Mouse (Mus musculus) MEL (cell line): ENCODE measurements at regions not wholly inside any gene's neighbourhood (a gene's known extent, or its start where the extent isn't known, plus 50 kb on each side); places are given as distances from the start of the nearest gene placed in this dataset.

Experiments
- DNase-seq: peaks from one replicate; pipeline ENCODE4 v3.0.0; 2011; ENCODE audit warnings: low read depth, low spot score
- H3K27ac ChIP-seq: 2 replicates; pipeline ENCODE4 v1.5.1; 2012; ENCODE audit warnings: low read depth, mild to moderate bottlenecking, control low read depth, low read length, moderate library complexity; ENCODE audit not compliant: control insufficient read depth
- H3K27me3 ChIP-seq, 2 experiments: fragments of 150-350 bp in 1 of 2; sonication (generic) in 1 of 2; 2 replicates each; pipeline ENCODE4 v1.6.1; 2012; ENCODE audit warnings: low read length in 2 of 2, mild to moderate bottlenecking in 2 of 2, improper control_type of control experiment in 1 of 2, moderate library complexity in 1 of 2; ENCODE audit not compliant: insufficient read depth in 2 of 2, control insufficient read depth in 1 of 2
- H3K36me3 ChIP-seq, 2 experiments: 2 replicates each; pipeline ENCODE4 v1.6.1; 2012 to 2014; ENCODE audit warnings: low read length in 2 of 2, improper control_type of control experiment in 1 of 2, inconsistent platforms in 1 of 2, mild to moderate bottlenecking in 1 of 2; ENCODE audit not compliant: insufficient read depth in 2 of 2, control insufficient read depth in 1 of 2
- H3K4me1 ChIP-seq, 2 experiments: fragments of 150-350 bp in 1 of 2; sonication (generic) in 1 of 2; 2 replicates each; pipeline ENCODE4 v1.6.1; 2012; ENCODE audit warnings: low read length in 2 of 2, improper control_type of control experiment in 1 of 2, mild to moderate bottlenecking in 1 of 2; ENCODE audit not compliant: insufficient read depth in 2 of 2, control insufficient read depth in 1 of 2
- H3K4me3 ChIP-seq, 2 experiments: fragments of 150-350 bp in 1 of 2; sonication (generic) in 1 of 2; 2 replicates each; pipeline ENCODE4 v1.5.1; 2012; ENCODE audit warnings: low read depth in 2 of 2, low read length in 2 of 2, mild to moderate bottlenecking in 2 of 2, moderate library complexity in 2 of 2, control low read depth in 1 of 2, improper control_type of control experiment in 1 of 2; ENCODE audit not compliant: control insufficient read depth in 1 of 2, insufficient read depth in 1 of 2
- H3K79me2 ChIP-seq: 2 replicates; pipeline ENCODE4 v1.6.1; 2012; ENCODE audit warnings: mild to moderate bottlenecking, low read length, moderate library complexity; ENCODE audit not compliant: control insufficient read depth, poor library complexity, insufficient read depth
- H3K9ac ChIP-seq: 2 replicates; pipeline ENCODE4 v1.6.1; 2012; ENCODE audit warnings: low read depth, mild to moderate bottlenecking, control low read depth, low read length, moderate library complexity; ENCODE audit not compliant: control insufficient read depth, poor library complexity, severe bottlenecking
- H3K9me3 ChIP-seq: fragments of 150-350 bp; sonication (generic); replicated peaks from 2 replicates; pipeline ENCODE4 v1.6.1; 2012; ENCODE audit warnings: mild to moderate bottlenecking, low read length, improper control_type of control experiment, moderate library complexity; ENCODE audit not compliant: insufficient read depth
- CHD1 ChIP-seq: IDR thresholded peaks from 2 replicates; pipeline ENCODE4 v1.6.1; 2012; ENCODE audit warnings: low read depth, mild to moderate bottlenecking, inconsistent platforms, low read length, improper control_type of control experiment
- CHD2 ChIP-seq: IDR thresholded peaks from 2 replicates; pipeline ENCODE4 v1.6.1; 2011; ENCODE audit warnings: low read length, improper control_type of control experiment
- CTCF ChIP-seq, 3 experiments: IDR thresholded peaks in 2 of 3; conservative IDR thresholded peaks in 1 of 3; 2 replicates each; pipeline ENCODE4 v1.5.1; 2011 to 2012; ENCODE audit warnings: low read length in 3 of 3, low read depth in 2 of 3, mild to moderate bottlenecking in 2 of 3, improper control_type of control experiment in 1 of 3, inconsistent platforms in 1 of 3, mixed read lengths in 1 of 3, moderate library complexity in 1 of 3; ENCODE audit not compliant: control insufficient read depth in 1 of 3, insufficient read depth in 1 of 3, poor library complexity in 1 of 3, severe bottlenecking in 1 of 3
- ELF1 ChIP-seq: IDR thresholded peaks from 2 replicates; pipeline ENCODE4 v1.6.1; 2014; ENCODE audit warnings: low read depth, mild to moderate bottlenecking, inconsistent platforms, low read length, improper control_type of control experiment, moderate library complexity
- GABPA ChIP-seq: IDR thresholded peaks from 2 replicates; pipeline ENCODE4 v1.6.1; 2012; ENCODE audit warnings: low read depth, mild to moderate bottlenecking, inconsistent platforms, low read length, improper control_type of control experiment, moderate library complexity
- MAX ChIP-seq: IDR thresholded peaks from 2 replicates; pipeline ENCODE4 v1.6.1; 2011; ENCODE audit warnings: low read length, improper control_type of control experiment
- MAZ ChIP-seq: IDR thresholded peaks from 2 replicates; pipeline ENCODE4 v1.6.1; 2012; ENCODE audit warnings: low read depth, mild to moderate bottlenecking, inconsistent platforms, low read length, improper control_type of control experiment
- MEF2A ChIP-seq: IDR thresholded peaks from 2 replicates; pipeline ENCODE4 v1.6.1; 2014; ENCODE audit warnings: low read depth, mild to moderate bottlenecking, inconsistent platforms, low read length, improper control_type of control experiment; ENCODE audit not compliant: poor library complexity, insufficient replicate concordance, severe bottlenecking; ENCODE audit errors: extremely low read depth
- MXI1 ChIP-seq: IDR thresholded peaks from 2 replicates; pipeline ENCODE4 v1.6.1; 2011; ENCODE audit warnings: mild to moderate bottlenecking, low read depth, low read length, improper control_type of control experiment
- MYC ChIP-seq: IDR thresholded peaks from 2 replicates; pipeline ENCODE4 v1.6.1; 2011; ENCODE audit warnings: low read depth, mild to moderate bottlenecking, low read length, improper control_type of control experiment, moderate library complexity
- NRF1 ChIP-seq: IDR thresholded peaks from 2 replicates; pipeline ENCODE4 v1.6.1; 2014; ENCODE audit warnings: low read depth, mild to moderate bottlenecking, inconsistent platforms, low read length, improper control_type of control experiment, moderate library complexity; ENCODE audit not compliant: poor library complexity, insufficient read depth, severe bottlenecking
- POLR2AphosphoS2 ChIP-seq: IDR thresholded peaks from 2 replicates; pipeline ENCODE4 v1.6.1; 2011; ENCODE audit warnings: low read length, improper control_type of control experiment
- SIN3A ChIP-seq: IDR thresholded peaks from 2 replicates; pipeline ENCODE4 v1.6.1; 2012; ENCODE audit warnings: low read length, improper control_type of control experiment, inconsistent platforms
- SMC3 ChIP-seq: IDR thresholded peaks from 2 replicates; pipeline ENCODE4 v1.6.1; 2011; ENCODE audit warnings: low read depth, low read length, improper control_type of control experiment
- TBP ChIP-seq: IDR thresholded peaks from 2 replicates; pipeline ENCODE4 v1.8.0; 2011; ENCODE audit warnings: low read depth, low read length, improper control_type of control experiment
- USF1 ChIP-seq: IDR thresholded peaks from 2 replicates; pipeline ENCODE4 v1.6.1; 2014; ENCODE audit warnings: low read depth, mild to moderate bottlenecking, inconsistent platforms, low read length, improper control_type of control experiment, moderate library complexity
- ZC3H11A ChIP-seq: IDR thresholded peaks from 2 replicates; pipeline ENCODE4 v1.6.1; 2012; ENCODE audit warnings: low read depth, mild to moderate bottlenecking, inconsistent platforms, low read length, improper control_type of control experiment
- ZKSCAN1 ChIP-seq: IDR thresholded peaks from 2 replicates; pipeline ENCODE4 v1.6.1; 2012; ENCODE audit warnings: low read depth, mild to moderate bottlenecking, inconsistent platforms, low read length, improper control_type of control experiment, moderate library complexity

GRCm38 (mm10) chr14:37820918-37821632, 686.0 kb upstream of the Ghitm start:
- H3K79me2 ChIP-seq, result no peaks in the 10 kb centered on the region

GRCm38 (mm10) chr14:37819959-37820358, 684.9 kb upstream of the Ghitm start:
- Histone ChIP-seq H3K27ac (no peak overlapping the region), H3K79me2 (no peaks in the 10 kb centered on the region), H3K36me3 (no peaks in the 10 kb centered on the region), H3K9me3 (no peaks in the 10 kb centered on the region), H3K4me1 (no peaks in the 10 kb centered on the region)
- DNase-seq, result peak; percentile 6
- TF ChIP-seq MYC (no peak), ELF1 (no peak), SIN3A (no peak), CTCF (IDR thresholded peaks at IDR 0.05 in 2 of 3, conservative IDR thresholded peaks at IDR 0.05 in 1 of 3; ENCODE audit: control insufficient read depth in 1 of 3, insufficient read depth in 1 of 3, low read depth in 2 of 3, low read length in 3 of 3, poor library complexity in 1 of 3, severe bottlenecking in 1 of 3) (peak in 2 of 3 experiments; percentile 21 to 25; a peak in 2 of 6 replicates), CHD2 (no peak), MAX (no peak)
- TF ChIP-seq, all 39 proteins: peak for 1
- H3K4me3 ChIP-seq, result no peak overlapping the region
- H3K27me3 ChIP-seq, result no peaks in the 10 kb centered on the region
- H3K9ac ChIP-seq, result no peak overlapping the region

More at GRCm38 (mm10) chr14:37820918-37821632, 686.0 kb upstream of the Ghitm start:
- Histone ChIP-seq H3K27me3 (no peaks in the 10 kb centered on the region), H3K4me1 (no peaks in the 10 kb centered on the region), H3K9me3 (no peaks in the 10 kb centered on the region), H3K9ac (no peak overlapping the region), H3K36me3 (no peaks in the 10 kb centered on the region), H3K27ac (no peak overlapping the region), H3K4me3 (no peak overlapping the region)
- TF ChIP-seq MAZ, result no peak
- no peak for TF ChIP-seq ZKSCAN1
- TF ChIP-seq ZC3H11A, result no peak
- TF ChIP-seq MXI1, result no peak
- no peak for TF ChIP-seq CTCF (IDR thresholded peaks at IDR 0.05 in 2 of 3, conservative IDR thresholded peaks at IDR 0.05 in 1 of 3; ENCODE audit: control insufficient read depth in 1 of 3, insufficient read depth in 1 of 3, low read depth in 2 of 3, low read length in 3 of 3, poor library complexity in 1 of 3, severe bottlenecking in 1 of 3)
- no peak for TF ChIP-seq NRF1
- no peak for TF ChIP-seq GABPA
- no peak for TF ChIP-seq MYC
- no peak for TF ChIP-seq SMC3
- no peak for TF ChIP-seq USF1
- no peak for DNase-seq

DNA sequence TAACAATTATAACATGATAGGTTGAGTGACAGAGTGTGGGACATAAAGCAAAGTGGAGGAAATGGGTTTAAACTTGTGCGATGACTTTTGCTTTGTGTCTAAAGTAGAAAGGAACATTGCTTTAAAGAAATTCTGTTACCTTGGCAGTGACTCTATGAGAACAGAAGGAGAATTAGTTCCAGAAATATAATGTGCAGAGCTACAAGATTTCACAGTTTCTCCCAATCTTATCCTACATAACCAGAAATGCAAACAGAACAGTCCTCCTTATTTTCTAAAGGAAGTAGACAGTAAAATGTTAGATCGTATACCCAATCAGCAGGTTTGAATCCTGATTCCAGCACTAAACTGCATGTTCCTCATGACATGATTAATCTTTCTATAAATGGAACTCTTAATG, 660.6 kb upstream of the Ghitm start:
- Histone ChIP-seq H3K36me3 (no peaks in the 10 kb centered on the region), H3K4me3 (no peak overlapping the region), H3K4me1 (no peaks in the 10 kb centered on the region), H3K9ac (no peak overlapping the region), H3K27me3 (no peaks in the 10 kb centered on the region), H3K27ac (no peak overlapping the region), H3K9me3 (no peaks in the 10 kb centered on the region), H3K79me2 (no peaks in the 10 kb centered on the region)
- DNase-seq, result no peak
- TF ChIP-seq CHD1 (no peak), MEF2A (no peak), POLR2AphosphoS2 (no peak), CHD2 (no peak), TBP (no peak)
